Mouse (Mus musculus): ENCODE data around the gene E030018B13Rik.

- no peak for TF ChIP-seq TAL1 (IDR thresholded peaks at IDR 0.05; ENCODE audit: low read length)
- TF ChIP-seq GATA1 (IDR thresholded peaks at IDR 0.05; ENCODE audit: low read length): no peak
Measured at GRCm38 (mm10) chr7:63969941-63970340, 53.3 kb downstream of the E030018B13Rik start.

Data from erythroblast, embryonic 14.5 days (primary cell).